Mouse (Mus musculus): ENCODE measurements around the gene Ssh1. TPM values are rescaled to one million over a fixed set of nuclear protein-coding genes. Genes with fewer than 3 reads are reported as not detected.

Ssh1 gene
- polyA plus RNA-seq, 1 experiment from 2014 or later: 29.9 TPM

GRCm38 (mm10) chr5:113908592-113909441 lies 84.9 kb downstream of the Ssh1 start, which contains the start of gene Coro1c:
Coro1c (minus strand) TSS chr5:113908758.
- H3K36me3 ChIP-seq (ENCODE audit: insufficient read depth): no peaks in the 10 kb centered on the region
- peak within 1 kb of the TSS; percentile 97 for H3K27ac ChIP-seq (ENCODE audit: low read depth)
- H3K4me1 ChIP-seq (ENCODE audit: insufficient read depth): peaks cover 19% of the 10 kb centered on the region
- H3K27me3 ChIP-seq (ENCODE audit: insufficient read depth, low read length): no peaks in the 10 kb centered on the region
- peak within 1 kb of the TSS; percentile 78 for H3K4me2 ChIP-seq
- peak; percentile 85 for TF ChIP-seq CTCF (IDR thresholded peaks at IDR 0.05; ENCODE audit: low read depth)
- ATAC-seq (ENCODE audit: insufficient read depth) (peak; percentile 89), DNase-seq (peak; percentile 99)
- no peaks in the 10 kb centered on the region for H3K9me3 ChIP-seq (ENCODE audit: low read depth, low read length)
- under 1% methylated on average over 68 of the region's 68 CpGs for WGBS
- peak within 1 kb of the TSS; percentile 96 for H3K4me3 ChIP-seq (ENCODE audit: low read depth, low read length)
- H3K9ac ChIP-seq: peak within 1 kb of the TSS; percentile 93

GRCm38 (mm10) chr5:113907786-113908567 lies 85.7 kb downstream of the Ssh1 start:
- TF ChIP-seq CTCF (IDR thresholded peaks at IDR 0.05; ENCODE audit: low read depth): no peak
- WGBS: under 1% methylated on average over 67 of the region's 69 CpGs
- Histone ChIP-seq H3K4me3 (ENCODE audit: low read depth, low read length) (peak overlapping the region; percentile 96), H3K4me1 (ENCODE audit: insufficient read depth) (peaks cover 19% of the 10 kb centered on the region), H3K27ac (ENCODE audit: low read depth) (peak overlapping the region; percentile 97), H3K36me3 (ENCODE audit: insufficient read depth) (no peaks in the 10 kb centered on the region), H3K9ac (peak overlapping the region; percentile 93), H3K27me3 (ENCODE audit: insufficient read depth, low read length) (no peaks in the 10 kb centered on the region), H3K4me2 (peak overlapping the region; percentile 78), H3K9me3 (ENCODE audit: low read depth, low read length) (no peaks in the 10 kb centered on the region)
- DNase-seq (peak; percentile 72), ATAC-seq (ENCODE audit: insufficient read depth) (peak; percentile 63)

- no peaks in the 10 kb centered on the region for H3K36me3 ChIP-seq (ENCODE audit: insufficient read depth)
- 8% methylated on average over 17 of the region's 17 CpGs for whole genome bisulfite sequencing
- peak overlapping the region; percentile 78 for H3K4me2 ChIP-seq
- ATAC-seq (ENCODE audit: insufficient read depth): no peak
- H3K9me3 ChIP-seq (ENCODE audit: low read depth, low read length): no peaks in the 10 kb centered on the region
- no peaks in the 10 kb centered on the region for H3K27me3 ChIP-seq (ENCODE audit: insufficient read depth, low read length)
- H3K9ac ChIP-seq: peak overlapping the region; percentile 93
- H3K27ac ChIP-seq (ENCODE audit: low read depth): peak overlapping the region; percentile 97
- peak overlapping the region; percentile 96 for H3K4me3 ChIP-seq (ENCODE audit: low read depth, low read length)
- H3K4me1 ChIP-seq (ENCODE audit: insufficient read depth): peaks cover 19% of the 10 kb centered on the region
- no peak for TF ChIP-seq CTCF (IDR thresholded peaks at IDR 0.05; ENCODE audit: low read depth)
- peak; percentile 80 for DNase-seq
These were observed 86.5 kb downstream of the Ssh1 start for GRCm38 (mm10) chr5:113906958-113907735.

GRCm38 (mm10) chr5:113904987-113905386 lies 88.7 kb downstream of the Ssh1 start:
- DNase-seq: no peak
- Histone ChIP-seq H3K4me2 (peak overlapping the region; percentile 78), H3K27me3 (ENCODE audit: insufficient read depth, low read length) (no peaks in the 10 kb centered on the region), H3K27ac (ENCODE audit: low read depth) (0 out of 2 replicates have a peak overlapping the region, but pooled peaks have one; percentile 25), H3K4me3 (ENCODE audit: low read depth, low read length) (no peak overlapping the region), H3K4me1 (ENCODE audit: insufficient read depth) (peaks cover 26% of the 10 kb centered on the region), H3K9ac (no peak overlapping the region), H3K36me3 (ENCODE audit: insufficient read depth) (no peaks in the 10 kb centered on the region), H3K9me3 (ENCODE audit: low read depth, low read length) (no peaks in the 10 kb centered on the region)
- ATAC-seq (ENCODE audit: insufficient read depth): no peak
- TF ChIP-seq CTCF (IDR thresholded peaks at IDR 0.05; ENCODE audit: low read depth): no peak
- WGBS: 24% methylated on average over 4 of the region's 4 CpGs

GRCm38 (mm10) chr5:113902983-113903382 lies 90.7 kb downstream of the Ssh1 start:
- H3K9me3 ChIP-seq (ENCODE audit: low read depth, low read length): no peaks in the 10 kb centered on the region
- TF ChIP-seq CTCF (IDR thresholded peaks at IDR 0.05; ENCODE audit: low read depth): no peak
- ATAC-seq (ENCODE audit: insufficient read depth) (no peak), DNase-seq (no peak)
- no peak overlapping the region for H3K4me3 ChIP-seq (ENCODE audit: low read depth, low read length)
- H3K9ac ChIP-seq: no peak overlapping the region
- H3K36me3 ChIP-seq (ENCODE audit: insufficient read depth): no peaks in the 10 kb centered on the region
- H3K27me3 ChIP-seq (ENCODE audit: insufficient read depth, low read length): no peaks in the 10 kb centered on the region
- no peak overlapping the region for H3K27ac ChIP-seq (ENCODE audit: low read depth)
- WGBS: 63% methylated on average over 5 of the region's 5 CpGs
- peaks cover 27% of the 10 kb centered on the region for H3K4me1 ChIP-seq (ENCODE audit: insufficient read depth)
- H3K4me2 ChIP-seq: no peak overlapping the region

GRCm38 (mm10) chr5:113902017-113902416 lies 91.7 kb downstream of the Ssh1 start:
- no peak for TF ChIP-seq CTCF (IDR thresholded peaks at IDR 0.05; ENCODE audit: low read depth)
- no peak overlapping the region for H3K4me3 ChIP-seq (ENCODE audit: low read depth, low read length)
- no peak for ATAC-seq (ENCODE audit: insufficient read depth)
- 64% methylated on average over 6 of the region's 6 CpGs for WGBS
- DNase-seq: no peak
- no peak overlapping the region for H3K9ac ChIP-seq
- peak overlapping the region; percentile 48; the same call in 1 of the 2 replicates for H3K27ac ChIP-seq (ENCODE audit: low read depth)
- no peak overlapping the region for H3K4me2 ChIP-seq
- no peaks in the 10 kb centered on the region for H3K9me3 ChIP-seq (ENCODE audit: low read depth, low read length)
- peaks cover 32% of the 10 kb centered on the region for H3K4me1 ChIP-seq (ENCODE audit: insufficient read depth)
- no peaks in the 10 kb centered on the region for H3K27me3 ChIP-seq (ENCODE audit: insufficient read depth, low read length)
- H3K36me3 ChIP-seq (ENCODE audit: insufficient read depth): no peaks in the 10 kb centered on the region

Measured in lung, embryonic 14.5 days (tissue).